Mouse (Mus musculus) small intestine, adult 2 months (tissue): ENCODE results near the gene BC051665. TPM values are rescaled to one million over a fixed set of nuclear protein-coding genes. Genes with fewer than 3 reads are reported as not detected.

Experiments
- H3K27ac ChIP-seq: fragments of 200-500 bp; 2 replicates; pipeline ENCODE4 v1.5.1; 2012; ENCODE audit warnings: low read depth, low read length, control low read depth, inconsistent platforms; ENCODE audit not compliant: insufficient read depth
- H3K27me3 ChIP-seq: fragments of 200-500 bp; 2 replicates; pipeline ENCODE4 v1.6.1; 2012; ENCODE audit warnings: mild to moderate bottlenecking, moderate library complexity, low read length, inconsistent platforms; ENCODE audit not compliant: control insufficient read depth, insufficient read depth
- H3K36me3 ChIP-seq: fragments of 200-500 bp; 2 replicates; pipeline ENCODE4 v1.6.1; 2012; ENCODE audit warnings: mild to moderate bottlenecking, low read length, control low read depth, inconsistent platforms; ENCODE audit not compliant: control insufficient read depth, insufficient read depth
- H3K4me1 ChIP-seq: fragments of 200-500 bp; 2 replicates; pipeline ENCODE4 v1.6.1; 2012; ENCODE audit warnings: low read length, inconsistent platforms, mixed read lengths; ENCODE audit not compliant: control insufficient read depth, insufficient read depth, insufficient read length
- H3K4me3 ChIP-seq: fragments of 200-500 bp; 2 replicates; pipeline ENCODE4 v1.5.1; 2012; ENCODE audit warnings: low read depth, mild to moderate bottlenecking, control low read depth, inconsistent platforms, low read length, moderate library complexity
- CTCF ChIP-seq: fragments of 200-500 bp; IDR thresholded peaks from 2 replicates; pipeline ENCODE4 v1.5.1; 2012; ENCODE audit warnings: low read depth, mild to moderate bottlenecking, control low read depth, inconsistent platforms, low read length, moderate library complexity, mixed read lengths; ENCODE audit not compliant: insufficient replicate concordance, insufficient read length; ENCODE audit errors: extremely low read depth
- POLR2A ChIP-seq: fragments of 200-500 bp; IDR thresholded peaks from 2 replicates; pipeline ENCODE4 v1.6.1; 2012; ENCODE audit warnings: low read depth, mild to moderate bottlenecking, control low read depth, inconsistent platforms, low read length, moderate library complexity
- WGBS: fragments of 180-500 bp; shearing (Covaris S2); methylation state at CpG from one replicate; pipeline ENCODE4 v1.1.7; 2018; 5-methylcytosine and 5-hydroxymethylcytosine counted together
- polyA plus RNA-seq: library from polyadenylated mRNA; depleted of rRNA; stranded (reverse); fragments of >200 nt; gene quantifications from 2 replicates; pipeline ENCODE4 v1.2.3, GENCODE M21; 2012; rRNA removed

The BC051665 gene
- polyA plus RNA-seq, 1 experiment, result not detected

DNA sequence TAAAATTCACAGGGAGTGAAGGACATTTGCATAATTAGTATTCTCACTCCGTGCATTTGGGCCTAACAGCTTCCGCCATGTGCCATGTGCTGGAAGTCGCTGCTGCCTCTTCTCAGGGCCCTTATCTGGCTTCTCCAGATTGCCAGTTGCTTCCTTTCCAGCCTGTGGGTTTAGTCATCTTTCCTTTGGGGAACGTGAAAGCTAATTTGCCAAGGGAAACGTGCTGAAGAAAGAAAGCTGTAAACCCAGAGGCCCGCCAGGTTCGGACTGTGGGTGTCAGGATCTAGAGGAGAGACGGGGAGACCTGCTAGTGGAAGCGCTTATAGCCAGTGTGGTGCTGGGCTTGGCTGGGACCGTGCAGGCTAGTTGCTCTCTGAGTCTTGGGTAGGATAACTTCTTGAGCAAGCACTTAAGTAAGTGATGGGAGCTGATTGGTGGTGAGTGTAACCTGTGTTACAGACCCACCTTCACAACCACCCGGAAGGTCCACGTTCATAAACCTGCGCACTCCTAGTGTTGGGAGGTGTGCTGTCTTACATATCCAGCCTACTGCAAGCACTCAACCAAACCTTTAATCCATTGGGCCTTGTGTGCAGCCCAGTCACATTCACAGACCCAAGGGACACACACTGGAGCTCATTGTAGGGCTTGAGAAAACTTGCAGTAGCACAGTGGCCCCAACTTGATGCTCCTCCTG, 42.6 kb downstream of the BC051665 start:
- TF ChIP-seq CTCF (no peak), POLR2A (no peak)
- H3K27me3 ChIP-seq, result no peaks in the 10 kb centered on the region
- no peak overlapping the region for H3K4me3 ChIP-seq
- no peaks in the 10 kb centered on the region for H3K4me1 ChIP-seq
- H3K27ac ChIP-seq, result no peak overlapping the region
- no peaks in the 10 kb centered on the region for H3K36me3 ChIP-seq
- 75% methylated on average over 13 of the region's 13 CpGs for WGBS

DNA sequence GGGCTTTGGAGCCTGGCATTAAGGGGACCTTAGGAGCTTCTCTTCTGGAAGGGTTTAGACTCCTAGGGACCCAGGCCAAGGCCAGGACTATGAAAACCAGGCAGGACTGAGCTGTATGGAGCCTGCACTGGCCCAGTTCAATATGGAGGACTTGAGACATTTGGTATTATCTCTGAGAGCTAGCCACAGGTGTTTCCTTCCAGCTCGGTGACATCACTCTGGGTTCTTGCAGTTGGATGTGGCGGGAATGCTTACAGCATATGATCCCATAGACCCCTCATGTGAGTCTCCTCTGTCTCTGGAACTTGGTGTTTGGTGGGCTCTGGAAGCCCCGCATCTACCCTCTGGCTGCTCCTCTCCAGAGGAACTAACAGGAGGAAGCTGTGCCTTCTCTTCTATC, 43.6 kb downstream of the BC051665 start:
- no peak for TF ChIP-seq CTCF
- TF ChIP-seq POLR2A, result no peak
- no peaks in the 10 kb centered on the region for H3K4me1 ChIP-seq
- WGBS, result 80% methylated on average over 3 of the region's 3 CpGs

DNA sequence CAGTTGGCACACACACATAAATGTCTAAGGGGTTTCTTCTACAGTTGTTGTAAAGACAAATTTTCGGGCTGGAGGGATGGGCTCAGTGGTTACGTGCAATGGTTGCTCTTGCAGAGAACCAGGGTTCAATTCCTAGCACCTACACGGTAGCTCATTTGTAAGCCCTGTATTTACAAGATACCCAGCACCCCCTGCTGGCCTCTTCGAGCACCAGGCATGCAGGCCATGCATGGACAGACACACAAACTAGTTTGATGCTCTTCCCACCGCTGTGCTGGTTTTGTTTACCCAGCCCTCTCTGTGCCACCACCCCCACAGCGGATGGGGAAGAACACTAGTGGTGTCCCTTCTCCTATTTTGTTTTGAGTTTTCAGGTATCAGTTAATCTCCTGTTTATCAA, 45.9 kb downstream of the BC051665 start:
- Histone ChIP-seq H3K4me1 (no peaks in the 10 kb centered on the region), H3K36me3 (no peaks in the 10 kb centered on the region), H3K27me3 (no peaks in the 10 kb centered on the region), H3K4me3 (no peak overlapping the region), H3K27ac (no peak overlapping the region)
- no peak for TF ChIP-seq POLR2A
- no peak for TF ChIP-seq CTCF
- 86% methylated on average over 6 of the region's 6 CpGs for WGBS

More for the DNA sequence above, 43.6 kb downstream of the BC051665 start:
- Histone ChIP-seq H3K36me3 (no peaks in the 10 kb centered on the region), H3K27ac (no peak overlapping the region), H3K4me3 (no peak overlapping the region), H3K27me3 (no peaks in the 10 kb centered on the region)

DNA sequence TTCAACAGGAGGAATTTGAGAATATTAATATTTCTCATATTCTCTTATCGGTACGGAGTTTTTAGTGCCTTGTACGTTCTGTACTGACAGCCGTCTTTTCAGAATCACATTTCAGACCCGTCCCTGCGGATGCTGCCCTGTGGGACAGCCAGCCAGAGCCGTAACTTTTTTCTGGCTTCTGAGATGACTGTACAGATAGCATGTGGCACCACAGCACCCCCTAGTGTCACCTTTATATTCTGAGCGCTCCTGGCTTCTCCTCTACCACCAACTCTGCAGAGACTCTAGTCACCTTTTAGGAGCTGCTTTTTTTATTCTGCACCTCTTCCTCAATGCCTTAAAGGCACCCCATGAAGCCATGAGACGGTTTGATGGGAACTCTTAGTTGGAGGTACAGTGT, 47.7 kb downstream of the BC051665 start:
- TF ChIP-seq CTCF (peak; percentile 67; the same call in 1 of the 2 replicates), POLR2A (no peak)
- Histone ChIP-seq H3K4me1 (no peaks in the 10 kb centered on the region), H3K27me3 (no peaks in the 10 kb centered on the region), H3K27ac (peak overlapping the region; percentile 27; the same call in 1 of the 2 replicates), H3K36me3 (no peaks in the 10 kb centered on the region), H3K4me3 (no peak overlapping the region)
- 11% methylated on average over 9 of the region's 9 CpGs for WGBS

DNA sequence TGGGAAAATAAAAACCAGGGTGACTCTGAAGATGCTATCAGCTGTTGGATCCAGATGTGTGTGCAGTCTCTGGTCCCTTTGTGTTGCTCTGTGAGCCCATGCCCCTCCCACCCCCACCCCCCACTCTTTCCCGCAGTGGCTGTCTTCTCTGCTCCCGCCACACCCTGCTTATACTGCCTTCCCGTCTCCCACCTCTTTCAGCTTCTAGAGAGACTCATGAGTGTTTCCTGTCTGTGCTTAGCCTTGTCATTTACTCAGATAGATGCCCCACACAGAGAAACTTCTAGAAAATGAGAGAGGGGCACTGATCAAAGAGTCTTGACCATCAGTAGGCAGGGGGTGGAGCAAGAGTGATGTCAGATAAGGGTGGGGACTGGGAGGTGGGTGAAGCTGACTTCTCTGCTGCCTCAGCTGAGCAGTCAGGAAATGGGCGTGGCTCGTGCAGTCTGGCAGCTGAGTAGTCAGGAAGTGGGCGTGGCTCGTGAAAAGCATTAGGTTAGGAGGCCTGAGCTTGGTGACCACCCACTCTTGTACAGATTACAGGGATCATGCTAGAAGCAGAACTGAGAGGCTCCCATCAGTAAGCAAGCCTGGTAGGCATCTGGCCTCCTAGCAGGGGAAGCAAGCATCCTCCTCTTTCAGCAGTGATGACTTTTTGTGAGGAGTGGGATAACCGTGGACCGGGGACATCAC, 48.4 kb downstream of the BC051665 start:
- Histone ChIP-seq H3K4me1 (no peaks in the 10 kb centered on the region), H3K36me3 (no peaks in the 10 kb centered on the region), H3K27me3 (no peaks in the 10 kb centered on the region), H3K27ac (peak overlapping the region; percentile 27; the same call in 1 of the 2 replicates), H3K4me3 (peak overlapping the region; percentile 15; the same call in 1 of the 2 replicates)
- WGBS, result 11% methylated on average over 9 of the region's 9 CpGs
- TF ChIP-seq POLR2A (no peak), CTCF (no peak)

DNA sequence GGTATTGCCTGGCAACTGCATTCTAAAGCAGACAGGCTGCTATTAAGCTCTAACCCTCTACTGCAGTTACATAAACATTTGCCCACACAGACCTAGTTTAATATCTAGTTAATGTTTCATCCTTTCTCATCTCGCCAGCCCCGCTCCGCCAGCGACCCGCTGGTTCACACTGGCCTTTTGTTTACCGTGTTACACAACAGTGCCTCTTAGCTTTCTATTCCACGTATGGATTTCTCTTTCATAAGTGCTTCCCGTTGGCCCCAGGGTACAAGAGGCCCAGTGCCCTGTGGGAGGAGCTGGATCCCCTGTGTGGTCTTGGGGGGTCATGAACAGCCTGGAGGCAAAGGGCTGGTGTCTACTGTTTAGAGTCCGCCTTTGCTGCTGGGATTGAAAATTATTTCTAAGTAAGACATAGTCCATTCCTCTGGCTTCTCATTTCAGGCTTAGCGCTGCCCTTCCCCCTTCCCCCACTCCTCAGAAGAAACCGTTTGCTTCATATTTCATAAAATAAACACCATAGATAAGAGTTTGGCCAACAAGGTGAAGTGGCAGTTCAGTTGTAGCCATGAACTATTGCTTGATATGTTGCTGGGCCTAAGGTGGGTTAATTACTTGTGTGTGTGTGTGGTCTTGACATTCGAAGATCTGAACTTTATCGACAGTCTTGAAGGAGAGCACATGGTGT, 49.6 kb downstream of the BC051665 start:
- WGBS, result 36% methylated on average over 13 of the region's 13 CpGs
- H3K36me3 ChIP-seq, result no peaks in the 10 kb centered on the region
- no peak overlapping the region for H3K4me3 ChIP-seq
- no peaks in the 10 kb centered on the region for H3K27me3 ChIP-seq
- TF ChIP-seq POLR2A, result no peak
- TF ChIP-seq CTCF, result no peak
- H3K4me1 ChIP-seq, result no peaks in the 10 kb centered on the region
- no peak overlapping the region for H3K27ac ChIP-seq

DNA sequence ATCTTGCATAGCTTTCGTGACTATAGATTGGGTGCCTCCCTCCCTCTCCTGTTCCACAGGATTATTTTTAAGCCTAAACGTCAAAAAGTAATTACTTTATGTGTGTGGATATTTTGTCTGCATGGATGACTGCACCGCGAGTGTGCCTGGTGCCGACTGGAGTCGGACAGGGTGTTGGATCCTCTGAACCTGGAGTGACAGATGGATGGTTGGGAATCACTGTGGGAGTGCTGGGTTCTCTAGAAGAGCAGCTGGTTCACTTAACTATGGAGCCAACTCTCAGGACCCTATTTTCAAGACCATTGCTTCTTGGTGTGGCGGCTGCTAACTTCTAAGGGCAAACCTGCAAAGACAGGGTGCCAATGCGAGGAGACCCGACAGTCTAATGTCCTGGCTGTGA, 50.9 kb downstream of the BC051665 start:
- Histone ChIP-seq H3K4me3 (no peak overlapping the region), H3K36me3 (no peaks in the 10 kb centered on the region), H3K4me1 (no peaks in the 10 kb centered on the region), H3K27me3 (no peaks in the 10 kb centered on the region), H3K27ac (no peak overlapping the region)
- TF ChIP-seq POLR2A (no peak), CTCF (no peak)
- WGBS, result 92% methylated on average over 9 of the region's 9 CpGs

Other genes starting within 250 kb of the BC051665 start
- 12.9 and 13.4 TPM in 2 replicates for gene Dapk1, start 184.4 kb downstream of the BC051665 start, polyA plus RNA-seq
- gene Ctsll3, start 16.5 kb upstream of the BC051665 start, polyA plus RNA-seq, result not detected in 2 replicates
- gene 4930486L24Rik, start 78.1 kb upstream of the BC051665 start, polyA plus RNA-seq, result not detected in 2 replicates
- not detected in 2 replicates for gene Gm49392, start 110.5 kb upstream of the BC051665 start, polyA plus RNA-seq
- gene Ctla2b, start 111.1 kb upstream of the BC051665 start, polyA plus RNA-seq, result 0.35 TPM in 1 of 2 replicates, not detected in the other
- not detected in 2 replicates for gene Tpbpb, start 118.5 kb upstream of the BC051665 start, polyA plus RNA-seq
- not detected in 2 replicates for gene Gm49393, start 149.2 kb upstream of the BC051665 start, polyA plus RNA-seq
- gene Gm49391, start 150.2 kb upstream of the BC051665 start, polyA plus RNA-seq, result 0.25 and 0.38 TPM in 2 replicates
- 0.61 and 1.4 TPM in 2 replicates for gene Ctla2a, start 150.3 kb upstream of the BC051665 start, polyA plus RNA-seq
- gene Tpbpa, start 155.6 kb upstream of the BC051665 start, polyA plus RNA-seq, result not detected in 2 replicates
- not detected in 2 replicates for gene Ctsj, start 219.6 kb upstream of the BC051665 start, polyA plus RNA-seq